Mouse (Mus musculus): ENCODE measurements around the gene Rft1. TPM values are rescaled to one million over a fixed set of nuclear protein-coding genes. Genes with fewer than 3 reads are reported as not detected.

Rft1 gene
- total RNA-seq, 2 experiments from 2014 or later, result 5.5 to 6.7 TPM

DNA sequence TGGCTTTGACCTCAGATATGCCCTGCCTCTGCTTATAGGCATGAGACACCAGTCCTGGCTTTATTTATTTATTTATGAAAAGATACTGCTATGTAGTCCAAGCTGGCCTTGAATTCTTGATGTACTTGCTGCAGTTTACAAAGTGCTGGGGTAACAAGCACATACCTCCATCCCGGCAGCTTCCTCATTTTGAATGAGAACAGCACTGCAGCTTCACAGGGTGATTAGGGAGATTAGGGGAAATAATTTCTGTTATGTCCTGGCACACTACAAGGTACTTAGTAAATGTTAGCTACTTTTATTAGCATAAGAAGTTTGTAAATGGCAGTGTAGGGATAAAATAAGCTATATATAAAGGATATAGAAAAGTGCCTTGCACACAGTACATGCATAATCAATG, 1.4 kb downstream of the Rft1 start:
- no peak for DNase-seq
- intact Hi-C loops (cut with DNase I; ENCODE audit: low total_unique reads), result no loop called here

DNA sequence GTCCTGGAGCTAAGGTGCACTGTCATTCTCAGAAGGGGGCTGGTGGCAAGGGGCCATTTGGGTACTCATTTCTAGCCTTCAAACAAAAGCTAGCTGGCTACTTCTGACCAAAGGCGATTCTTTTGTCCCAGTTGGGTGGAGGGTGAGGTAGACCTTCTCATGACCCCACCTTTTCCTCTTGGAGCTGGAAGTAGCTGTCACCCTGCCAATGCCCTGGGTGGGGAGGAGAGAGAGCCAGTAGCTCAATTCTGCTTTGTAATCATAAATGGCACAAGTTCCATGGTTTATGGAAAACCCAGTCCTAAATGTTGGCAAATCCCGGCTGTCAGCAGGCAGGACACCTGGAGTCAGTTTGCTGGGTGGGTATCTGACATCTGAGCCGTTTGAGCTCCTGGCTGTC, 11.9 kb downstream of the Rft1 start:
- intact Hi-C loops (cut with DNase I; ENCODE audit: low total_unique reads), result no loop called here
- DNase-seq, result peak; percentile 20

DNA sequence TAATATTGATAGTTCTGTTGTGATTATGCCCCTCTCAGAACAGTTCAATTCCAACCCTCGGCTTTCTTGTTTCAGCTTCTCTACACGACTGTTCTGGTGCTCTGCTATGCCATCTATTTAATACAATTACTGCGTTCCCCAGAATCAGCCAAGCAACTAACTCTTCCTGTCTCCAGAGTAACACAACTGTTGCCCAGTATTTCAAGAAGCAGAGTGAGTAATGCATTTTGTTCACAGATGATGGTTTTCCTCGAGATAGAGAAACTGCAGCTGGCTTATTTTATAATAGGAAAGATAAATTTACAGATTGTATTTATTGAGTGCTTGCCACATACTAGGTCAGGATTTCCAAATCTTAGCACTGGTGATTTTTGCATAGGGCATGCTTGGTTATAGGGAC, 12.4 kb downstream of the Rft1 start:
- DNase-seq, result no peak
- intact Hi-C loops (cut with DNase I; ENCODE audit: low total_unique reads), result no loop called here

DNA sequence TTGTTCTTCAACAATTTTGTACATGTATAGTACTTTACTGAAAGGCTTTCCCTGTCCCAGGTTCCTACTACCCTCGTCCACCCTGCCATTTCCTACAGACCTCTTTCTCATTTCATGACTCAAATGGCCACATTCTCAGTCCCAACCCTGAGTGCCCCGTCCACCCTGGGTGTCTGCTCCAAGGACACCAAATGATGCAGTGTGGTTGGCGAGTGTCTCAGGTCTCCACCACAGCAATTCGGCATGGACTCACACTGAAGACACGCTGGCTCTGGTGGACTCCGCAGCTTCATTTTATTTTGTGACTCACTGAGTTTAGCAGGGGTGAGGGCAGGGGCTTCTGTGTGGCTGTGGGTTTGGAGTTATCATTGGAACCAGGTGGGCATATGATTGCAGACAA, 16.0 kb downstream of the Rft1 start:
- no peak for DNase-seq
- intact Hi-C loops (cut with DNase I; ENCODE audit: low total_unique reads), result no loop called here

DNA sequence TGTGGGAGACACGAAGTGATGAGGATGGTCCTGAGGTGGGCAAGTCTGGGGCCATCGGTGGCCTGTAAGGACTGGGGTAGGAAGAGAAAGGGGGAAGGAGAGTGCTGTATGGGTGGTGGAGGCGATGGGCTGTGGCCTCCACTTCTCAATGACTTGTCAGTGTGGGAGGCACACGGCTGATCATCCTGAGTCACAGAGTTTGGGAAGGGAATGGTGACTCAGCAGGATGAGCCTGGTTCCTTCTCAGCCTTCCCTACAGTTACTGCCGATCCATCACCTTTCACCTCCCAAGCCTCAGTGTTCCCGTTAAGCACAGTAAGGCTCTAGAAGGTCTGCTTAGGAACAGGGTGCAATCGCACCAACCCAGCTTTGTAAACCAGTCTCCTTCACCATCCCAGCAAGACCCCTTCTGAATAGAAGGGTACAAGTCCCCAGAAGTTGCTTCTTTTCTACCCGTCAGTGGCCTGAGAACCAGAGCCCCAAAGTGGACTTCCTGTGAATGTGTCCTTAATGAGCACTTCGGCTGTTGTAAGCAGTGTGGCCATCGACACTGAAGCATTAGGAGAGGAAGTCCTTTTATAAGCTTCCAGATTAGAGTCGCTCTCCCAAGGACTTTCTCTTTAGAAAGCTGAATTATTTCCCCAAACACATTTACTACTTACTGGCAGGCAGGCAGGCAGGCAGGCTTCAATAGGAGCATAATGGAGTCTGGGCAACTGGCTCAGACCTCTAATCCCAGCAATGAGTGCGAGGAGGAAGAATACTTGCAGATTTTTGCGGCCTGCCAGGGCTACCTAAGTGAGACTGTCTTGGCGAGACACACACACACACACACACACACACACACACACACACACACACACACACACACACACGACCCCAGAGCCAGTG, 17.2 kb downstream of the Rft1 start:
- no peak for DNase-seq
- intact Hi-C loops (cut with DNase I; ENCODE audit: low total_unique reads), result no loop called here

DNA sequence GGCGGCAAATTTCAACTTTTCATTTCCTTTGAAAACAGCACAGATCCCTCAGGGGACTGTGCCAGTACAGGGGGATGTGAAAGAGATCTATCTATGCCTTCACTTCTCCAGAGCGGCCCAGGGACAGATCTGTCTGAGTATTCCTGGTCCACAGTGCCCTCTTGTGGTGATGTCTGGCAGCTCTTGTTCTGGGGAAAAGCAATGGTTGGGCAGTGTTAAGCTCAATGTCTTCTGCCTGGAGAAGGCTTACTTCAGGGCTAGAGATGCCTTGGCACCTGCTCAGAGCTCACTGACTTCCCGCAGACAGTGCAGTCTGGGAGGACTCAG, 17.8 kb downstream of the Rft1 start:
- peak; percentile 82 for DNase-seq
- intact Hi-C loops (cut with DNase I; ENCODE audit: low total_unique reads), result loop anchor here (1.0 kb wide), 1 partner anchor 81 kb away; no protein-coding TSS in a partner anchor

DNA sequence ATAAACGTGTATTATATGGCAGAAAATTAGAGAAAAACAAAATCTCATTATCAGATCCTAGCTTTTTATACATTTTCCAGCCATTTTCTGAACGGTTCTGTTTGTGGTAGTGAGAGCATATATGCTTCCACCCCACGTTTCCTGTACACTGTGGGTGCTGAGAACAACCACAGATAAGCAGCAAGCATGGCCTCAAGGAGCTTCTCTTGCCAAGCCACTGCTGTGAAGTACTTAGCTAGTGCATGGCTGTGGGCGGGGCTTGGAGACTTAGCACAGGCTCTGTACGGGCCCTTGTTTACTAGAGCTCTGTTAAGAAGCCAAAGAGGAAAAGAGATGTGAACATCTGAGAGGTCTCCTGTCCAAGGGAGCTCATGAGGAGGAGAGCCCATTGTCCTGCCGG, 20.8 kb downstream of the Rft1 start:
- DNase-seq, result no peak
- intact Hi-C loops (cut with DNase I; ENCODE audit: low total_unique reads), result no loop called here

DNA sequence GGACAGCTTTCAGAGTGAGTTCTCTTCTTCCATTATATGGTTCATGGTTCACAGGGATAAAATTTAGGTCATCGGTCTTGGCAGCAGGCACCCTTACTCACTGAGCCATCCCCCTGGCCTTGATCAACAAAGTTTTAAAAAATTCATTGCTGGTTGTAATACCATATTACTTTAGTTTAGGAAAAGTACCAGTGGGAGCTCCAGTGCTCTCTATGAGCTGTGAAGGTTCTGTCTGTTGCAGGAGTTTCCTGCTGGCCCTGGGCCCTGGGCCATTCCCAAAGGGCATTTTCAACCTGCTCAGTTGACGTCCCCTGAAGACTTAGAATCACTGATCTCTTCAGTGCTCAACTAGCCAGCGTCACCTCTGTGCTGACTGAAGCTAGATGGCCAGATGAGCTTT, 28.0 kb downstream of the Rft1 start:
- intact Hi-C loops (cut with DNase I; ENCODE audit: low total_unique reads), result no loop called here
- DNase-seq, result no peak

DNA sequence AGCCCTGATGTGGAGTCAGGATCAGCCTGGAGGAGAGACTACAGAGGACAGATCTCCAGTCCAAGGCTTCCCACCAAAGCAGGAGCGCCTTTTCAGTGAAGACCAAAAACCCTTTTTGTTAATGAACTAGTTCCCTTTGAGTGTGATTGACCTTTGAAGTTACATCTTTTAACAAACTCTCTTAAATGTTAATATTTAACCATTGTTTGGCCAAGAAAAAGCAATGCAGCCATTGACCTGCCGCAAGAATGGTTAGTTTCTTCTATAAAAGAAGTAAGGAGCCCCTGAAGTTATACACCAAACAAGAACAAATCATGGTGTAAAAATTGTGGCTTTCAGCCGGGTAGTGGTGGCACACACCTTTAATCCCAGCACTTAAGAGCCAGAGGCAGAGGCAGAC, 36.5 kb downstream of the Rft1 start:
- no peak for DNase-seq
- intact Hi-C loops (cut with DNase I; ENCODE audit: low total_unique reads), result no loop called here

DNA sequence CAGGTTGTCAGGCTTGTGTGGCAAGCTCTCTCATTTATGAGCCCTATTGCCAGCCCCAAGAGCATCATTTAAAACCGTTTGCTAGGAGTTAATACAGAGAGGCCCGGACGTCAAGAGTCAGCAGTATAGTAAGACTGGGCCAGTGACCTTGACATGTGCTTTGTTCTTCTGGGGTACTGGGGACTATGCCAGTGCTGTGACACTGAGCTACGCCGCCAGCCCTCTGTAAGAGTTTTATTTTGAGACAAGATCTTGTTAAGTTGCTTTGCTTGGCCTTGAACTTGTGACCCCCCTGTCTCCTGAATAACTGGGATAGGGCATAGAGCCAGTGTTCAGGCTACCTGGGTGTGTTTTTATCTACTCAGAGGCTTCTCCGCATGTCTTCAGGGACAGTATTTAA, 38.3 kb downstream of the Rft1 start:
- intact Hi-C loops (cut with DNase I; ENCODE audit: low total_unique reads), result no loop called here
- DNase-seq, result no peak

DNA sequence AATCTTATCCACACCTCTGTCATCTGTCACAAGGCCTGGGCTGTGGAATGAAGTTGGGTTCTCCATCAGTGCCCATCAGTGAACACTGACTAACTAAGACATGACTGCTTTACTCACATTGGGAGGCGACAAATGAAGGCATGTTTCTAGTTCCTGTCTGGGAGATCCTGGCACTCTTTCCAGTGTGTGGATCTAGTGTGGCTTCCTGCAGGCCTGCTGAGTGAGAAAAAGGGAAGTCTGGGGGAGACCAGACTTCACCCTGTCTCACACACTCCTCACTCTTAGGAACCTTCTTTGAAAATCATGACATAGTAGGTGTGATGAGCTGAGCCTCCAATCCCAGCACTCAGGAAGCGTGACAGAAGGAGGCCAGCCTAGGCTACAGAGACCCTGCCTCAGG, 40.6 kb downstream of the Rft1 start:
- DNase-seq, result no peak
- intact Hi-C loops (cut with DNase I; ENCODE audit: low total_unique reads), result loop anchor here (5.0 kb wide), 1 partner anchor 168 kb away; no protein-coding TSS in a partner anchor

DNA sequence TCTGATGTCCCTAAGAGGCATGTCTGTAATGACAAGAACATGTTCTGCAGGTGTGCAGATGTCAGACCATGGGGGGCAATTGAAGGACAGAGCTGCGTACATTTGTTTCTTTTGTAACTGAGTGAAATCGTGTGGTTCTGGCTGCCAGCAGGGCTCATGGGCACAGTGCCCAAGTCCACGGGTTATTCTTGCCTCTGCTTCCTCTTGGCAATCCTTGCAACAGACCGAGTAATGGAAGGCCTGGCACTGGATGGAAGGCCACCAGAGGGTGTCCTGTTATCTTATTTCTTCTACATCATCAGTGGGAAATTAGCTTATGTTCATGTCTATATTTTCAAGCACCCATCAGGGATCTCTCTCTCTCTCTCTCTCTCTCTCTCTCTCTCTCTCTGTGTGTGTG, 41.4 kb downstream of the Rft1 start:
- peak; percentile 66 for DNase-seq
- intact Hi-C loops (cut with DNase I; ENCODE audit: low total_unique reads), result loop anchor here (5.0 kb wide), 1 partner anchor 167 kb away; no protein-coding TSS in a partner anchor

DNA sequence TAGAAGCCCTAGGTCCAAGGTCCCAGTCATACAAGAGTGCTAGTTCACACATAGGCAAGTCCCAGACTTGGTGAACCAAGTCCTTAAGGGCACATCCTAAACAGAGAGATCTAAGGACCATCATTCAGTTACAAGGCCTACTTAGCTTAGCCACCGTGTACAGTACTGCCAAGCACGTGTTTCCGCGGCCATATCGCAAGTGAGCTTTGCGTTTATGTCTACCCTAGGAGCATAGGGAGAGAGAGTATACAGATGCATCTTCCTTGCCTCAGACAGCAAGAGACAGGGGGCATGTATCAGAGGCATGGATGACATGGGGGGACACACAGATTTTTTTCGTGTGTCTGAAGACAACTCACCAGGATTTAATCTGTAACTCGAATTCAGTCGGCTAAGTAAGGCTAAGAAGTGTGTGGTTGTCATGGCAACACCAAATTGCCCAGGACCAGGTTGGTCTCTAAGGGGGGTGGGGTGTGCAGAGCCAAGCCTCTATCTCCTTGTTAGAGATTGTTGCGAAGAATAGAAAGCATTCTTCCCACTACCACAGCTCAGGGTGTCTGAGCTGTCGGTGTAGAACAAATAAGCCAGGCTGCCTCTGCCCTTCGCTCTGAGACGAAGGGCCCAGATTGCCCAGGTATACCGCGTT, 43.4 kb downstream of the Rft1 start:
- intact Hi-C loops (cut with DNase I; ENCODE audit: low total_unique reads), result loop anchor here (5.0 kb wide), 1 partner anchor 165 kb away; no protein-coding TSS in a partner anchor
- no peak for DNase-seq

DNA sequence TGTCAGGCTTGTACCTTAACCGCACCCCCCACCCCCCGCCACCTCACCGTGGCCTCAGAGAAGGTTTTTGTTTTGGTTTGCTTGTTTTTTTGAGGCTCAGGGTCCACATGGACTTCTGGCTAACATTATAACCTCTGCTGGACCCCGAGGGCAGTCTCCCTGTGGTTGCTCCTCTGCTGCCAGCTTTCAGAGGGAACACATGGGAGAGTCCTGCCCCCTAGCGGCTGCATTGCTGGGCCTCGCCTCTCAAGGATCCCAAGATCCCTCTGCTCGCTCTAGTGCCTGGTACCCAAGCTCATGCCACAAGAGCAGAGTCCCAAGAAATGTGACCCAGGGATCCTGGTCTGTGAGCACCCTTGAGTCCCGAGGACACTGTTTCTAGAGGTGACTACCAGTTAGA, 45.5 kb downstream of the Rft1 start:
- DNase-seq, result peak; percentile 46
- intact Hi-C loops (cut with DNase I; ENCODE audit: low total_unique reads), result loop anchor here (5.0 kb wide), 1 partner anchor 163 kb away; no protein-coding TSS in a partner anchor

DNA sequence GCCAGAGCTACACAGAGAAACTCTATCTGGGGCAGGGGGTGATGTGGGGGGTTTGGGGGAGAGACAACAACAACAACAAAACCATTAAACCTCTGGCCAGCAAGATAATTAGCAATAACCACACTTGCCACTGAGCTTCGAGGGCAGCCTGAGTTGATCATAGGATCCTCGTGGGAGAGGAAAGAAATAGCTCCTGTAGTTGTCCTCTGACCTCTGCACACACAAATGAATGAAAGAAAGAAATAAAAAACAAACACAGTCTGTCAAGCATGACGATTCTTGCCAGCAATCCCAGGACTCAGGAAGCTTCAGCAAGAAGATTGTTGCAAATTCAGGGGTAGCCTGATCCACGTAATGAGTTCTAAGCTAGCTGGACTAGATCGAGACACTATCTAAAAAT, 48.4 kb downstream of the Rft1 start:
- DNase-seq, result no peak
- intact Hi-C loops (cut with DNase I; ENCODE audit: low total_unique reads), result no loop called here

DNA sequence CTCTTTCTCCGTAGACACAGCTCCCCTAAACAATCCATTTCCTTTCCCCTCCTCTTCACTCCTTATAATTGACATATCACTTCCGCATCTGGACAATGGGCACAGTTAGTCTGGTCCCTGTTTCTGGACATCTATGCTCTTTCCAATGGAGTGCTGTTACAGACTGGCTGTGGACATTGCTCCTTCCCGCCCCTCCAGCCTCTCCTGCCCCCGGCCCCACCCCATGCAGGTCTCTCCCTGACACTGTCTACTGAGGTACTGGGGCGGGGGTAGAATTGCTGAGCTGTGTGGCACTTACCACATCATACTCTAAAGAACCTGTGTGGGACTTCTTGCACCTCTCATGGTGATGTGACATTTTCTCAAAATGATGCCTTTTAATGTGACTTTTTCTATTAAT, 48.9 kb downstream of the Rft1 start:
- intact Hi-C loops (cut with DNase I; ENCODE audit: low total_unique reads), result no loop called here

DNA sequence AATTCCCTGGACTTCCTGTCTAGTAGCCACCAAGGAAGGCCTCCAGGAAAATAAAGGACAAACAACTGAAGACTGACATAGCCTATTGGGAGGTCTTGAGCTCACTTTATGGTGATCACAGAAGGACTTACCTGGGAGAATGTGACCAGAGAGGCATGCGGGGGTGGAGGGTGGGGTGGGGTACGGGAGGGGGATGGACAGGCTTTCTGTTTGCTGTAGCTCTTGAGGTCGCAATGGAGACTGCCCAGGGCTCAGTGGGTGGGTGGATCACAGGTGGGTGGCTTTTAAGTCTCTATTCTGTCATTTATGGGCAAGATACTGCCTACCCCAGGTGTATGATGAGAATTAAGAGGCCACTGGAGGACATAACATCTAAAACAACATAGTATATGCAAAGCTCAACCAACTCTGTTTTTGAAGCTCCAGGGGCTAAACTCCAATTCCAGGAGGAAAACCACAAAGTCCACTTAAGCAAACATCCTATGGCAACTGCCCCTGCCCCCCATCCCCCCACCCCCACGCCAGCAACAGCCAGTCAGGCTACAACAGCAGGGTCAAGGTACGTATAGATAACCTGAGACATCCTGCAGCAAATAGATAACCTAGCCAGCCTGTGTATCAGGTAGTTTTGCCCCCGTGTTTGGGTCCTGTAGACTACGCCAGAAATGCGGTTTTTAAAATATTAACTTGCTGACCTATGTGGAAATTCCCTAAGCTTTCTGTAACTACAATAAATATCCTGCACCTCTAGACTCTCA, 50.1 kb downstream of the Rft1 start:
- intact Hi-C loops (cut with DNase I; ENCODE audit: low total_unique reads), result no loop called here
- DNase-seq, result no peak

More for the DNA sequence above, 48.9 kb downstream of the Rft1 start:
- DNase-seq, result no peak

DNA sequence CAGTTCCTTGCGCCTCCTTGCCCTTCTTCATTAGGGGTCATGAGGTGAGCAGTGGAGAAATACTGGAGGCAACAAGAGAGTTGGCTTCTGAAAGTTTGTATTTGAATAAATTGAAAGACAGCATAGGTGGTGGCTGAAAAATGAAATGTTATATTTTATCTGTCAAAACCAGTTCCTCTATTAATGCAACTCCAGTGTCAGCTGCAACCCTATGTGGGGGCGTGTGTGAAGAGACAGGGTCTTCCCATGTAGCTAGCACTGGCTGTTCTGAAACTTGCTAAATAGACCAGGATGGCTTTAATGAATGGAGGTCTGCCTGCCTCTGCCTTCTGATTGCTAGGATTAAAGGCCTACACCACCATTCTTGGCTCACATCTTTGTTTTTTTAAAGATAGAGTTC, 57.7 kb downstream of the Rft1 start:
- intact Hi-C loops (cut with DNase I; ENCODE audit: low total_unique reads), result no loop called here
- DNase-seq, result no peak

DNA sequence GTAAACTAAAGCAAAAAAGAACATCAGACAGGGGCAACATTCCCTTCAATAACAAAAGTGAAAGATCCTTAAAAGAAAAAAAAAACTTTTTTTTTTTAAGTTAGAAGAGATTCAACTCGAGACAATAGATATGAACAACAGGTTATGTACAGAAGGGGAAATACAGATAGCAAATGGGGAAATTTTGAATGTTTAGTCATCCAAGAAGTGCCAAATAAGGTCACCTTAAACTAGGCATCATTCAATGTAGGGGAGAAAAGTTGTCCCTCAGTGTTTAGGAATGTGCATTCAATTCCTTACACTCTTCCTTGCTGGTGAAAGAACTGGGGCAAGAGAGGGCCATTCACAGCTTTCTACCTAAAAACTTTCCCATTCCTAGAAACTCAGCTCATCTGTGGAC, 59.6 kb downstream of the Rft1 start:
- DNase-seq, result no peak
- intact Hi-C loops (cut with DNase I; ENCODE audit: low total_unique reads), result no loop called here
